Mouse (Mus musculus) lung, postnatal 0 days (tissue): ENCODE measurements around the gene Gm17657.

Experiments
- CTCF ChIP-seq: IDR thresholded peaks from 2 replicates; pipeline ENCODE4 v1.5.1; 2016; ENCODE audit warnings: antibody characterized with exemption, mild to moderate bottlenecking
- EP300 ChIP-seq: IDR thresholded peaks from 2 replicates; pipeline ENCODE4 v1.6.1; 2016; ENCODE audit warnings: antibody characterized with exemption, mild to moderate bottlenecking, control low read depth

DNA sequence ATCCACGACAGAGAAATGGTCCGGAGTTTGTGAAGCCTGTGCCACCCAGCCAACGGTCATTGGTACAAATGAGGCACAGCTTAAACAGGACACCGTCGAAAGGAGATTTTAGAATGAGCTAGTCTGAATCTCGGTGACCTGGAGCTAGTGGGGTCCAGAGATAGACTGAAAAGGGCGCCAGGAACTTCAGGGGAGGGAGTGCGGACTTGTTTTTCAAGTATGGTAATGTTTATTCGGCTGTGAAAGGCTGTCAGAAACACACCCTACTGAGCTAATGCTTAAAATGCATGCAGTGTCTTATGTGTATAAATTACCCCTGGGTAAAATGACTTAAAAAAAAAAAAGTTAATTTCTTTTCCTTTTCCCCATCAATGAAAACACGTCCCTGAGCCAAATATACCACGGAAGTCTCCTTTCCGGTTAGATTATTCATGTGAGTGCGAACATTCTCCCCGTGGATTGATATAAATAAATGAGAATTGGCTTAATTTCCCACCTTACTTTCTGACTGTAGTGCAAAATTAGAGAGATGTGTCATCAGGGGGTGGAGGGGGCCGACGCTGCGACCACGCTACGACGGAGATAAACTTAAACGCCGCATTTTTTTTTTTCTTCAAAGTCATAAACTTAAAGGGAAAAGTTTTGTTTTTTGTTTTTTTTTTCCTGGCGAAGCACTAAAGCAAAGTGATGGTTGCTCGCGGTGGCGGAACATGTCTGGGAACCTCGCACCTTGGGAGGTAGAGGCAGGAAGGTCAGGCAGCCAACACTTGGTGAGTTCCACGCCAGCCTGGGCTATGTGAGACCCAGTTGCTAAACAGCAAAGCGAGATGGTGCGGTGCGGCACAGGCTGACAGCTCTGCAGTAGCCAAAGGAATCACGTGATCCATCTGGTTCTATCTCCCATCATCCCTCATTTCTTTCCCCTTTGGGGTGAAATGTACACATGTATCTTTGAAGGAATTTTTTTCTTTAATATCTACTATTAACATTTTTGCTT lies 46.5 kb downstream of the Gm17657 start:
- TF ChIP-seq CTCF (no peak), EP300 (no peak)
